Mouse (Mus musculus): ENCODE data around the gene Nxph3. TPM values are rescaled to one million over a fixed set of nuclear protein-coding genes. Genes with fewer than 3 reads are reported as not detected.

Nxph3 gene
- total RNA-seq (2015) (not detected in 2 replicates), total RNA-seq (2017) (not detected in 2 replicates)

DNA sequence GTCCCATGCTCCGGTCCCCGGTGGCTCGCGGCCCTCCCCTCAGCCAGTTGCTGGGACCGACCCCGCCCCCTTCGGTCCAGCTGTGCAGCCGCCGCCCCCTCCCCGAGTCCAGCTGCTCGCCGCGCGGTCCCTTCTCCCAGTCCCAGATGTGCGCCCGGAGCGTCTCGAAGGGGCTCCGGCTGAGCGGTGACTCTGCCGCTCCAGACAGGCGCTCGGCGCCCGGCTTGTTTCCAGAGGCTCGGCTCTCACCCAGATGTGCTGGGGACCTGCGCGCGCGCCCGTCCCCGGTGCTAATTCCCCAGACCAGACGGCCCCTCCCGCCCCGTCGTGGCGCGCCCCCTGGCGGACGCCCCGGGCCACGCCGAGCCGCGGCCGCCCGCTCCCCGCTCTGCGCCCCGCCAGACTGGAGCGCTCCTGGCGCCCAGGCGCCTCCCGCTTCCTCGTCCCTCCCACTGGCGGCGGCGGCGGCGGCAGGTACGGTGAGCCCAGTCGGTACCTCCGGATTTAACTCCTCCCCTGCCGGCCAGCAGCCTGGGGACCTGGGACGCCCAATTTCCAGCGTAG is at the start of gene Nxph3:
TSS of gene Nxph3 (minus strand) at position 273 of the 564 bp plus-strand sequence.
- peak; percentile 80 for ATAC-seq (replicated peaks; ENCODE audit: poor library complexity)

DNA sequence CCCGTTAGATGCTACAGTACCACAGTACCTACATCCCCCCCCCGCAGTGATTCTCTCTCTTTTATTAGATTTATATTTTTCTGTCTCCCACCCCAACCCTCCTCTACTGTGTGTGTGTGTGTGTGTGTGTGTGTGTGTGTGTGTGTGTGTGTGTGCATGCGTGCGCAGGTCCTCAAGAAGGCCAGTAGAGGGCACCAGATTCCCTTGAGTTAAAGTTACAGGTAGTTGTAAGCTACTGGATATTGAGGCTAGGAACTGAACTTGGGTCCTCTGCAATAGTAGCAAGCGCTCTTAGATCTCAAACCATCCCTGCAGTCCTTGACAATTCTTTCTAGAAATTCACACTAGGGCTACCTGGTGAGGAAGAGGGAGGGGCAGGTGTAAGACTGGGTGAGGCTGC is 49.5 kb upstream of the Nxph3 start:
- no peak for ATAC-seq (replicated peaks; ENCODE audit: poor library complexity)

DNA sequence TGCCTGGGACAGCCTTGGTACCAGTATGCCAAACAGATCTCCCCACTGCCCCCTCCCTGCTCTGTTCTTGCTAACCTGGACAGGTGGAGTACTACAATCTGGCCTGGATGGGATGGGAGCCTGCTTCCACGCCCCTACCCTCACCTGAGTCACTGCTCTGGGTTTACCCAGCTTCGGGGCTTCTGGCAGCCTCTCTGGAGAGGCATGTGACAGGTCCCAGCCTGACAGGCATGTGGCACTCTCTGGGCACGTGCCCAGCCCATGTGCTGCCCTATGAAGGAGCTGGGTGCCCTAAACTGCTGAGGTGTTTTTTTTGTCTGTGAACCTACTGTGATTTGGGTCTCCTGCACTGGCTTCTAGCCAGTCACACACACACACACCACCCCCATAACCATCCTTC is 46.4 kb upstream of the Nxph3 start:
- no peak for ATAC-seq (replicated peaks; ENCODE audit: poor library complexity)

DNA sequence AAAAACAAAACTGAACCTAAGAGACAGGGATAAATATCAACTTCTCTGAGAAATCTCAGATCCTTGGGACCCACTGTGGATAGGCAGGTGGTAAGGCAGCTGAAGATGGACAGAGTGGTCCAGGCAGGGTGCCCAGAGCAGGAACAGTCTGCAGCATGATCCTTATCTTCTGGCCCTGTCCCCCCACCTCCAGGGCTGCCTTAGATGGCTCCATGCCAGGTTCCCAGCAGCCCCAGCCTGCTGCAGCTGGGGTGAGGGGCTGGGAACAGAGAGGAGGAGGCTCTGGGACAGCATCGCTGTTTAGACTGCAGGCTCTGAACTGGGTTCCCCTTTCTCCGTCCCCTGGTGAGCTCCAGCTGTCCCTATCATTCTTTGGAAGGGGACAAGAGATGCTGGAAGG is 45.4 kb upstream of the Nxph3 start:
- no peak for ATAC-seq (replicated peaks; ENCODE audit: poor library complexity)

DNA sequence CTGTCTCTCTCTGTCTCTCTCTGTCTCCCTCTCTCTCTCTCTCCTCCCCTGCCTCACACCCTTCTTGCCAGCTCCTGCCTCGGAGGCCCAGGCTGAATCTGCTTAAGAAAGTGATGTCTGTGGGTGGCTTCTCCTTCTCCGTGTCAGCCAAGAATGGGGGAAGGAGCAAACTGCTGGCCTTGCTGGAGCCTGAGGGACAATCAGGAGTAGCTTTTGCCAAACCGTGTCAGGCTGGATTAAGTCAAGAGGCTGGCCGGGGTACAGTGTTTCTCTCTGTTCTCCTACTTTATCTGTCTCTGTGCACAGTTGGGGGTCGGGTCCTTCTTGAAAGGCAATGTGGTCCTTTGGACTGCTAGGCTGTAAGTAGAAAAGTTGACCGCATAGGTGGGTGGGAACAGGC is 43.3 kb upstream of the Nxph3 start:
- no peak for ATAC-seq (replicated peaks; ENCODE audit: poor library complexity)

DNA sequence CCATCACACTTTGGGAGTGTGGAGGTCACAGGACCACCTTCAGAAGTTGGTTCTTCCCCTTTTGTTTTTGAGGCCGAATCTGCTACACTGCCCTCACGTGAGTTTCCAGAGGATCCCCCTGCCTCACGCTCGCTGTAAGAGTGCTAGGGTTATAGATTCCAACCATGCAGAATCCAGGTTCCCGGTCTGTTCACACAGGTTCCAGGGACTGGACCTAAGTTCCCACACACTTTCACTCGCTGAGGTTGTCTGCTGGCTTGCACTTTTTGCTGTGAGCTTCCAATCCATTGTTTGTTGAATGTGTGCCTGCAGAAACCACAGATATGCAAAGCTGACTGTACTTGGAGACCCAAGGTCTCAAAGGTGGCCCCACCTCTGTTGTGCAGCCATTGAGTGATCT is 42.7 kb upstream of the Nxph3 start:
- ATAC-seq (replicated peaks; ENCODE audit: poor library complexity), result no peak

DNA sequence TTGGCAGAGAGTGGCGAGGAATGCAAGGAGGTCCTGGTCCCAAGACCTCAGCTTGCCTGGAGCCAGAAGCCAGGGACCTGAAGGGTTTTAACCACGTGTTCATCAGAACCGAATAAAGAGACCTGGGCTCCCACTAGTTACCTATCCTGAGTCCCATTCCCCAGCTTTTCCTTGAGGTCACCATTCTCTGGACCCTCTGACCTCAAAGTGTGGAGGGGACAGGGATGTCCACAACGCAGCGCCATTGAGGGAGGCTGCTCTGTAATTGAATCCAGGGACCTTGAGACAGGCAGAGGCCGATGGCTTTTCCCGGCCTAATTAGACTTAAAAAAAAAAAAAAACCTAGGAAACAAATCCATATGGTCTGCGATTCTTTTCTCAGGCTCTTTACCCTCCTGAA is 40.9 kb upstream of the Nxph3 start:
- no peak for ATAC-seq (replicated peaks; ENCODE audit: poor library complexity)

DNA sequence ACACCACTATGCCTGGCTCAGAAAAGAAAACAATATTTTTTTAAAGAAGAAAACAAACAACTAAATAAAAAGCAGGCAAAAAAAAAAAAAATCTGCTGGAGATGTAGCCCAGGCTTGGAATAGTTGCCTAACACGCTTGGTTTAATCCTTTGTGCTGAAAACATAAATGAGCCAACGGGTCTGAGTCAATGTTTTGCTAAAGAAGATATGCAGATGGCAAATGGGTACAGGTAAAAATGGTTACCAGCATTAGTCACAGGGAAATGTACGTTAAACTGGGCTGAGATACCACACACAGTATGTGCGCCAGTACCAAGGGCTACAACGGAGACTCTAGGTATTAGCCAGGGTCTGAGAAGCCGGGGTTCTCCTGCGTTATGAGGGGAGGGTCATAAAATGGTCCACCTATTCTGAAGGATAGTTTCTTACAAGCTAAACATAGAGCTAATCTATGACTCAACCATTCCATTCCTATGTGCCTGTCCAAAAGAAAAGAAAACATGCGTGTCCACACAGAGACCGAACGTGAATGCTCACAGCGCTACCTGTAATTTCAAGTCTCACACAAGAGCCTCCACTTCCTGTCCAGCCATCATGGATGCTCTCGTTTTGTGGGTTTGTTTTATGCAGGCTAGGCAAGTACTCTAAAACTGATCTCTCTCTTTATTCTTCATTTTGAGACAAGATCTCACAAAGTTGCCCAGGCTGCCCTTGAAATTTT is 36.1 kb upstream of the Nxph3 start:
- ATAC-seq (replicated peaks; ENCODE audit: poor library complexity), result no peak

DNA sequence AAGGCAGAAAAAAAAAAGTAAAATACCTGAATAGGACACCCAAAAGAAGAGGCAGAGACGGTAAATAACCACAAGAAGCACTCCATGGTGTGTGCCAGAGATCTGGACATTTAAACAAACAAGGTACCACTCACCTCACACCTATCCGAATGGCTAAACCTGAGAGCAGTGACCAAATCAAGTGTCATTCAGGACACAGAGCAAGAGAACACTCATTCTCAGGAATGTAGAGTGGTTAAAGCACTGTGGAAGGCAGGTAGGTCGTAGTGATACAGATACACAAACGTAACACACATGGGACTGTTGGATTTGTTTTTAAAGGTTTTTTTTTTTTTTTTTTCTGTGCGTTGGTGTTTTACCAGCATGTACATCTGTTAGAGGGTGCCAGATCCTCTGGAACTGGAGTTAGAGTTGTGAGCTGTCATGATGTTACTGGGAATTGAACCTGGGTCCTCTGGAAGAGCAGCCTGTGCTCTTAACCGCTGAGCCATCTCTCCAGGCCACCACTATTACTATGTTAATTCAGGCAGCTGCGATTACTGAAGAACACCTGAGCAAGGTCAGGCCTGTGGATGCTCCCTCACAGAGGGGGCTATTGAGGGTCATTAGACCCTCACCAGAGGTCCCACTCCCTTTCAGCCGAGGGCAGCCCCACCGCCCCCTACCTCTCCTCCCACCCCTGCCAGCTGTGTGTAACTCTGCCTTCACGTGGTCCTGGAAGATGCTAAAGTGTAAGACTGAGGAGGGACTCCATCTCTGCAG is 31.8 kb upstream of the Nxph3 start:
- ATAC-seq (replicated peaks; ENCODE audit: poor library complexity), result no peak

DNA sequence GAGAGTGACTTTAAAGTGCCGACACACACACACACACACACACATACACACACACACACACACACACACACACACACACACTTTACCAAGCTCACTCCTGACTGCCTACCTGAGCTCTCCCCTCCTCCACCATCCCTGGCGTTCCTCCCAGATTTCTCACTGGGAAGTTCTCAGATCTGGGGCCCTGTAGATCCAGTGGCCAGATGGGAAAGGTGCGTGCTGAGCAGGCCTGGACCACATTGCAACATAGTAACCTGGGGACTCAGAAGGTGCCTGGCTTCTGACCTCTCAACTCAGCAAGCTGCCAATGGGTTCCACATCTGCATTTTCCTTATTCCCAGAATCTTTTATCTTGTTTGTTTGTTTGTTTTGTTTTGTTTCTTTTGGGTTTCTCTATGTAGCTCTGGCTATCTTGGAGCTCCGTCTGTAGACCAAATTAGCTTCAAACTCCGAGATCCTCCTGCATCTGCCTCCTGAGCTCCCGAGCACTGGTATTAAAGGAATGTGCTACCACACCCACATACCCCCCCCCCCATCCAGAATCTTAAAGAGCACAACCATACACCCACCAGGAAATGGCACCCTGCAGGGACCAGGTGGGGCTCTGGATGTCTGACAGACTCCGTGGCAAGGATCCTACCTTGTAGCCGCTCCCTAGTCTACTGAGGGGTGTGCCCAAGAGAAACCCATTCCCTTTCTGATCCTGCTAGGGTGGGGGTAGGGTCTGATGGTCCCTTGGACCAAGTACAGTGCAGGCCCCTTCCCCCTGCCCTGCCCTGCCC is 30.4 kb upstream of the Nxph3 start:
- no peak for ATAC-seq (replicated peaks; ENCODE audit: poor library complexity)

DNA sequence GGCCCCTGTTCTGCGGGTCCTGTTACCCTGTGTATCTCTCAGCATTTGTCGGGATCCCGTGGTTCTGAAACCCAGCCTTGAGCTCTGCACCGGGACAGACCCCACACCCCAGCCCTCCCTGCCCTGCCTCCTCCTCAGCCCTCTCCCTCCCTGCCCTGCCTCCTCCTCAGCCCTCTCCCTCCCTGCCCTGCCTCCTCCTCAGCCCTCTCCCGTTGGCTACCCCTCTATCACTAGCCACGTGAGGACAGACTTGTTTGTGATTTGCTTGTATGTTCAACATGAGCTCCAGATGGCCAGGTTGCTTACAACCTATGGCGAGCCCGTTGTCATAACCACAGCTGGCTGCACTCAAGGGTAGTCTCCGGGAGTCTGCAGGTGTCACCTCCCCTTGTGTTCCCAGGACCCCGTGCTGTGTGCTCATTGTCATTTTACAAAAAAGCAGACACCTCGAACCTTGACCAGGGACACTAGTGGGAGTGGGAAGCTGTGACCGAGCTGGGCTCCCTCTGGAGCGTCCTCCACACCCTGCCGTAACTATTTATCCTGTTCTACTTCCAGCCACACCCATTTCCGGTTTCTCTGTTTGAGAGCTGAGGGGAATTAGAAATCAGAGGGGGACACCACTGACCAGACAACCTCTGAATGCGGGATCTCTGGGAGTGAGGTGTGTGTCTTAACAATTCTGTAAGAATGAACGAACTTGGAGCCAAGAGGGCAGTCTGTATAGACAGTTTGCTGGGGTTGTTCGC is 26.4 kb upstream of the Nxph3 start:
- no peak for ATAC-seq (replicated peaks; ENCODE audit: poor library complexity)

DNA sequence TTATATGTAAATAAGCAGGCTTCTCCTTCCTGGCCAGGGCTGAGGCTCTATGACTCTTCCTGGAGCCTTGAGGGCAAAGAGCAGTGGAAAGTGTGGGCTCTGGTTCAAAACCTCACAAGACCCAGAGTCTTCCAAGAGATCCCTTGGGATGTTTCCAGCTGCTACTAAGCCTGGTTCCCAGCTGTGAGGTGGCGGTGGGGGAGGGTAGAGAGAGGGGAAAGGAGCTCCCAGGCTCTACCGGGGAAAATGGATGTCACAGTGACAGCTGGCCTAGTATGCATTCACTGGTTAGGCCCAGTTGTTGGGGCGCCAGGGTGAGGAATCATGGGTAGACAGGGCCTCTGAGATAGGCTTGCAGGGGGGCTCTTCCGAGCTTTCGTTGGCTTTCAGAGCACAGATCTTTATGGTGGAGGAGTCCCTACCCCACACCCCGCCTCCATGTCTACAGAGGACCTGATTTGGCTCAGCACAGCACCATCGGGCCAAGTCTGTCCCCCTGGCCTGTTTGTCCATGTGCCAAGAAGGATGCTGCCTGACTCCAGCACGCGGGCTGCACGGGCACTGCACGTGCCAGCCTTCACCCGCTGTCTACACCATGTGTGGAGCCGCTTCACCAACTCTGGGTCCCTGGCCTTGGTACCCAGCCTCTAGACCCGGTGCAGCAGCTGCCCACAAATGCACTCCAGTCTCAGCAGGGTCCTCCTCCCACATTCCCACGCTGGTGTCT is 24.2 kb upstream of the Nxph3 start:
- ATAC-seq (replicated peaks; ENCODE audit: poor library complexity), result no peak

DNA sequence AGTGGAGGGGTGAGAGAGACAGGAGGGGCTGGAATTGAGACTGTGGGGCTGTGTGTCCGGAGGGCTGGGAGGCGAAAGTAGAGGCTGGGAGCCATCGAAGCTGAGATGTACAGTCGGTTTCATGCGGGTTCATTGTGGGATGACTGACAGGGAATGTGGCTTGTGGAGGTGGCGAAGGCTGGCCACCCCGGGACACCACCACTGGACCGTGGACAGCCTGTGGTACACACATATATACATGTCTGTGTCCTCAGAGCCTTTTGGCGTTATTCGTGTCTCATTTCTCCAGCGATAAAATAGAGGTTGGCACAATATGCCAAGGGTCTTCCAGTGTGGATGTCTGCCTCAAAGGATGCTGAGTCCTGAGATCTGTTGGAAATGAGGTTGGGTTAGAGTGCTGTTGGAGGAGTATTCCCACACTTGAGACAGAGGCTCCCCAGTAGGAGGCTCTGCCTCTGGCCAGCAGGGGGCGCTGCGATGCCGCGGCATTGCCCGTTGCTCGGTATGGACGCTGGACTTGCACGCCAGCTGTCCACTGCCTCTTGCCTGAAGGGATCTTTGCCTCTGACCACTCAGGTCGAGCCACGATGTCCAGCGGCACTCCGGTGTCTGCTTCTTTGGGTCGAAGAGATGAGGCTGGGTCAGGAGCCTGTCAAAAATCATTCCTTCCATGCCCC is 19.3 kb upstream of the Nxph3 start:
- ATAC-seq (replicated peaks; ENCODE audit: poor library complexity), result peak; percentile 78

DNA sequence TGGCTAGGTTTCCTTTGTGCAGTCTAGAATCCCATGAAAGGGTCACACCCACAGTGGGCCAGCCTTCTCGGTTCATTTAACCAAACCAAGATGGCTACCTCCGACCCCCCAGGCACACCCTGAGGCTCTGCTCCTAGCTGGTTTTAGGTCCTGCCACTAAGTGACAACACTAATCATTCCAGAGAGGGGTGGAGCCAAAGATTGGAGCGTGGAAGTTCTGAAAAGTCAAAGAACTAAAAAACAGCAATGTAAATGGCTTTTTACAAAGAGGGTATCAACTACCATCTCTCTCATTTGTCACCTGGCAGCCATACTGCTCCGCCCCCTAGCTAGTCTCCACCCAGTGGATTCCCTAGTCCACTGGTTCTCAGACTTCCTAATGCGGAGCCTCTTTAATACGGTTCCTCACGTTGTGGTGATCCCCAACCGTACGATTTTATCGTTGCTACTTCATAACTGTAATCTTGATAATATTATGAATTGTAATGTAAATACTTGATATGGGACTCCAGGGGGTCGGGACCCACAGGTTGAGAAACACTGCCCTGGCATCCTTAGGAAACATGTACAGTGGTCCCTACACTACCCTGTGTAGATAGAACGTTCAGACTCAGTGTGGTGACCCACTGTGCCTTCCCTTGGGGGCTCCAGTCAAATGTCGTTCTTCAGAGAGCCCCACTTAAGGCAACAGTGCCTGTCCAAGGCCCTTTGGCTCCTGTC is 18.1 kb upstream of the Nxph3 start:
- ATAC-seq (replicated peaks; ENCODE audit: poor library complexity), result no peak

DNA sequence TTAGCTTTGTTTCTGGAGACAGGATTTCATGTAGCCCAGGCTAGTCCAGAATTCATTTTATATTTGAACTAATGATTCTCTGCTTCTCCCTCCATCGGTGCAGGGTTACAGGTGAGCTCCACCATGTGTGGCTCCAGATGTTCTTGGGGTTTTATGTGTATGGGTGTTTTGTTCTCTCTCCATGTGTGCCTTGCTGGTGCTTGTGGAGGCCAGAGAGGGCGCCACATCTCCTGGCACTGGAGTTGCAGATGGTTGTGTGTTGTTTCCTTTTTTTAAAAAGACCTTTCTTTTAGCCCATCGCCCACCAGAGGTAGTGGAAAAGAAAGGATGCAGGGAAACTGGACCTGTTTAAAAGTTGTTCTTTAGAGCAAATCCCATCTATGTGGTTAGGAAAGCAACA is 13.9 kb upstream of the Nxph3 start:
- no peak for ATAC-seq (replicated peaks; ENCODE audit: poor library complexity)

DNA sequence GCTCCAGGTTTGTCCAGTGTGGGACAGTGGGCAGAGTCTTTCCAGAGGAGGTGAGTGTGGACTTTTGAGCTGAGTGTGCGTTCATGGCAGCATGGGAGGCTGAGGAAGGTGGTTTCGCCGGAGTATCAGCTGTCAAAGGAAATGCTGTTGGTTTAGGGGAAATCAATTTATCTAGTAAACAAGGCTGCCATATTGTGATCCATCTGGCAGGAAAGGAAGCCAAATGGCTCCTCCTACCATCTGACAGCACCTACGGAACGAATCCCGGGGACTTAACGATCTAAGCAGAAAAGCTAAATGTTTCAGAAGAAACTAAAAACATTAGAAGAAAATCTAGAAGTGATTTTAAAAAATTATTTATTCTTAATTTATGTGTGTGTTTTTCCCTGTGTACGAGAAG is 12.9 kb upstream of the Nxph3 start:
- no peak for ATAC-seq (replicated peaks; ENCODE audit: poor library complexity)

DNA sequence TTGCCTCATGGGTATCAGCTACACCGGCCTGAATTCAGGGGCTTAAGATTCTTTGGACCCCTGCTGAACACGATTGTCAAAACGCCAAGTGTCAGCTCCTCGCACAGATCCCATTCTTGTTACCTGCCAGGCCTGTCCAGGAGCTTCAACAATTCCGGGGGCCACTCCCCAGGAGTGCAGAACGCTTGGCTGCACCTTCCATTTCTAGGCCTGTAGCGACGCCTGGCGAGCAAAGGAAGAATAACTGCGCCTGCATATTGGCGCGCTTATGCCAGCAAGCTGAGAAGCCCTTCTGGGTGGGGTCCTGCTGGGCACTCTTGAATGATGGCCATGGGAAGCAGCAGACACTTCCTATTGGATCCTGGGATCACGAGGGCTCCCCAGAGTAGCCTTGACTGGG is 7.2 kb upstream of the Nxph3 start:
- ATAC-seq (replicated peaks; ENCODE audit: poor library complexity), result peak; percentile 82

DNA sequence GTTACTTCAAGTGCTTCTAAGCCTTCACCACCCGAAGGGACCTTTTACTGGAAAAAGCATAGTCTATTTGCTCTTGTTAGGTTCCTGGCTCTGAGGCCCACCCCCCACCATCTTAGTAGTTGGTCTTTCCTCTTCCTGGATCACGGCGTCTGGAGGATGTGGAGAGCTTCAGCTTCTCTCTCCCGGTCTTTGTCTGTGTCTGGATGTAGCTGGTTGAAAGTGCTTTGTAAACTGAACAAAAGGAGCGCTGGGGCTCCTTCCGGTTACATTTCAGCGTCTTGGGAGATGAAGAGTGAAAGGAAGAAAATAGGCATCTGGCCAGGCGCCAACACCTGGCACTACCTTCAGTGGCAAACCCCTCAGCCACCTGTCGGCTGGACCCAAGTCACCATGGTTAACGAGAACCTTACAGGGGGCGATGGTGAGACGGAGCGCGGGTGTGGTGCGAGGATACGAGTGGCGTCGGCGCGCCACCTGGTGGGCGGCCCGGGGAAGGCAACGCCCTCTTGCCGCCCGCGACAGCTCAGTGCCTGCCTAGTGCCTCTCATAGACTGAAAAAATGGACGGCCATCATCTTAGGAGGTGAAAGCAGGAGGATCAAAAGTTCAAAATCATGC is 6.2 kb upstream of the Nxph3 start:
- ATAC-seq (replicated peaks; ENCODE audit: poor library complexity), result peak; percentile 98
